In genomic region chr4:8216551-8216950, GRCm38 (mm10) we compare ENCODE assay signal across 18 mouse cellular contexts. TPM values are rescaled to one million over a fixed set of nuclear protein-coding genes. Genes with fewer than 3 reads are reported as not detected.
DNase-seq lines count a peak whose midpoint lies in the region; ATAC-seq and TF ChIP-seq lines count a peak whose summit lies in the region.
"Had no signal": no experiment of that assay in that cellular context is flagged by ENCODE, and none has a peak within 500 bp of the region (broad histone marks: within the 10 kb centered on the region; RNA-seq: fewer than 3 reads in every experiment).

No protein-coding gene starts in this region.

- intact Hi-C loops in left cerebral cortex, postnatal 14 days (cut with DNase I) = no loop called here
- intact Hi-C loops in left cerebral cortex, postnatal 36 days (cut with DNase I) = loop anchor here (10.0 kb wide), 1 partner anchor 148 kb away; no protein-coding TSS in a partner anchor

- no peak overlapping the region for H3K27ac ChIP-seq in embryonic facial prominence, embryonic 11.5 days (replicated peaks; ENCODE audit: low read depth, low read length)
- no peak overlapping the region for H3K27ac ChIP-seq in embryonic facial prominence, embryonic 10.5 days (replicated peaks)
- no peak overlapping the region for H3K27ac ChIP-seq in ES-Bruce4 (ENCODE audit: insufficient read depth, low read length)
- no peak overlapping the region for H3K27ac ChIP-seq in forebrain, embryonic 14.5 days (ENCODE audit: low read depth, low read length)
- H3K27ac ChIP-seq: gastrocnemius, adult 2 months; limb, embryonic 13.5 days had no signal

- no peaks in the 10 kb centered on the region for H3K9me3 ChIP-seq in embryonic facial prominence, embryonic 11.5 days (replicated peaks; ENCODE audit: control insufficient read depth, low read length)
- no peaks in the 10 kb centered on the region for H3K9me3 ChIP-seq in embryonic facial prominence, embryonic 10.5 days
- no peaks in the 10 kb centered on the region for H3K9me3 ChIP-seq in ES-Bruce4 (replicated peaks; ENCODE audit: control insufficient read depth, insufficient read depth, low read length, poor library complexity, severe bottlenecking)
- no peaks in the 10 kb centered on the region for H3K9me3 ChIP-seq in forebrain, embryonic 14.5 days (replicated peaks; ENCODE audit: control insufficient read depth, low read length)
- H3K9me3 ChIP-seq: limb, embryonic 13.5 days had no signal

- WGBS in embryonic facial prominence, embryonic 11.5 days = 32% methylated on average over 6 of the region's 6 CpGs
- WGBS in embryonic facial prominence, embryonic 10.5 days = 35% methylated on average over 6 of the region's 6 CpGs
- 31% methylated on average over 6 of the region's 6 CpGs for WGBS in forebrain, embryonic 14.5 days

- no peak for TF ChIP-seq POLR2A in ES-Bruce4 (IDR thresholded peaks at IDR 0.05; ENCODE audit: insufficient read depth, low read length)

- no peaks in the 10 kb centered on the region for H3K27me3 ChIP-seq in embryonic facial prominence, embryonic 11.5 days (ENCODE audit: control insufficient read depth, insufficient read depth, low read length)
- H3K27me3 ChIP-seq in embryonic facial prominence, embryonic 10.5 days (replicated peaks; ENCODE audit: low read depth, poor library complexity, severe bottlenecking) = no peaks in the 10 kb centered on the region
- no peaks in the 10 kb centered on the region for H3K27me3 ChIP-seq in ES-Bruce4 (ENCODE audit: control insufficient read depth, insufficient read depth, low read length, poor library complexity, severe bottlenecking)
- H3K27me3 ChIP-seq in forebrain, embryonic 14.5 days (replicated peaks; ENCODE audit: control insufficient read depth, insufficient read depth, low read length) = no peaks in the 10 kb centered on the region
- H3K27me3 ChIP-seq: limb, embryonic 13.5 days had no signal

- no peak for TF ChIP-seq CTCF in ES-Bruce4 (IDR thresholded peaks at IDR 0.05; ENCODE audit: low read depth, low read length)

- DNase-seq in embryonic facial prominence, embryonic 11.5 days (ENCODE audit: low spot score) = no peak
- DNase-seq in embryonic facial prominence, embryonic 10.5 days (ENCODE audit: low spot score) = no peak
- DNase-seq in left cerebral cortex, postnatal 14 days (ENCODE audit: low spot score in 2 of 2) = peak; percentile 19 to 26
- no peak for DNase-seq in left cerebral cortex, postnatal 36 days (ENCODE audit: low spot score in 2 of 2)
- DNase-seq in forebrain, embryonic 14.5 days (ENCODE audit: low spot score) = no peak
- DNase-seq in kidney, postnatal 25 days = no peak
- DNase-seq in kidney, postnatal 4 days = no peak
- DNase-seq: adrenal gland, postnatal 25 days; cerebellum, postnatal 36 days; gastrocnemius, adult 2 months; heart, postnatal 36 days; kidney, postnatal 10 days; lung, postnatal 4 days; right cerebral cortex, postnatal 4 days; thymus, postnatal 14 days had no signal

- peak; percentile 62; the same call in 1 of the 2 replicates for ATAC-seq in embryonic facial prominence, embryonic 11.5 days (replicated peaks; ENCODE audit: insufficient number of reproducible peaks, low FRiP score, low TSS enrichment, low read depth)
- peak; percentile 61 for ATAC-seq in forebrain, embryonic 14.5 days
- ATAC-seq: inflammation-experienced regulatory T-cells, adult 6 months had no signal

- no peak overlapping the region for H3K9ac ChIP-seq in embryonic facial prominence, embryonic 11.5 days (replicated peaks; ENCODE audit: low read length)
- H3K9ac ChIP-seq in ES-Bruce4 (ENCODE audit: low read depth, poor library complexity, severe bottlenecking) = no peak overlapping the region
- no peak overlapping the region for H3K9ac ChIP-seq in forebrain, embryonic 14.5 days (ENCODE audit: low read length)
- H3K9ac ChIP-seq: limb, embryonic 13.5 days had no signal

- no peak overlapping the region for H3K4me2 ChIP-seq in embryonic facial prominence, embryonic 11.5 days (ENCODE audit: low read depth, low read length)
- H3K4me2 ChIP-seq in forebrain, embryonic 14.5 days (ENCODE audit: low read length) = no peak overlapping the region
- H3K4me2 ChIP-seq: limb, embryonic 13.5 days had no signal

- H3K36me3 ChIP-seq in embryonic facial prominence, embryonic 11.5 days (replicated peaks; ENCODE audit: control insufficient read depth, insufficient read depth, low read depth, low read length) = no peaks in the 10 kb centered on the region
- no peaks in the 10 kb centered on the region for H3K36me3 ChIP-seq in embryonic facial prominence, embryonic 10.5 days (replicated peaks)
- H3K36me3 ChIP-seq in ES-Bruce4 (ENCODE audit: control insufficient read depth, insufficient read depth, low read length, poor library complexity, severe bottlenecking) = no peaks in the 10 kb centered on the region
- H3K36me3 ChIP-seq in forebrain, embryonic 14.5 days (ENCODE audit: control insufficient read depth, insufficient read depth, low read length) = no peaks in the 10 kb centered on the region
- H3K36me3 ChIP-seq: limb, embryonic 13.5 days had no signal

- 0 out of 2 replicates have a peak, but pooled peaks have one; percentile 30 for TF ChIP-seq EP300 in ES-Bruce4 (IDR thresholded peaks at IDR 0.05; ENCODE audit: insufficient read depth, low read depth, low read length)

- H3K4me1 ChIP-seq in embryonic facial prominence, embryonic 11.5 days (ENCODE audit: control insufficient read depth, insufficient read depth, low read length) = no peaks in the 10 kb centered on the region
- peaks cover 13% of the 10 kb centered on the region for H3K4me1 ChIP-seq in embryonic facial prominence, embryonic 10.5 days
- peaks cover 3% of the 10 kb centered on the region for H3K4me1 ChIP-seq in ES-Bruce4 (ENCODE audit: control insufficient read depth, insufficient read depth, low read length)
- H3K4me1 ChIP-seq in forebrain, embryonic 14.5 days (ENCODE audit: control insufficient read depth, insufficient read depth, low read length) = no peaks in the 10 kb centered on the region

- H3K4me3 ChIP-seq in embryonic facial prominence, embryonic 11.5 days (ENCODE audit: low read depth, low read length) = no peak overlapping the region
- no peak overlapping the region for H3K4me3 ChIP-seq in embryonic facial prominence, embryonic 10.5 days
- H3K4me3 ChIP-seq in ES-Bruce4 (ENCODE audit: low read depth, low read length) = no peak overlapping the region
- no peak overlapping the region for H3K4me3 ChIP-seq in forebrain, embryonic 14.5 days (ENCODE audit: low read depth, low read length)
- H3K4me3 ChIP-seq: gastrocnemius, adult 2 months; limb, embryonic 13.5 days had no signal

RNA-seq across cellular contexts. Expression of gene Car8, which starts 22.3 kb away (rescaled TPM):
- 2.6 and 3.0 TPM in 2 replicates for polyA plus RNA-seq in embryonic facial prominence, embryonic 11.5 days (2014; fragmentation: Nextera tagmentation; extraction: Ambion mirVana)
- 2.4 and 2.9 TPM in 2 replicates for polyA plus RNA-seq in embryonic facial prominence, embryonic 10.5 days (2016; fragmentation: Nextera tagmentation; extraction: Ambion mirVana)
- 10 to 100 TPM; 11.0 to 13.4 TPM for total RNA-seq in left cerebral cortex, postnatal 14 days (2021)
- total RNA-seq in left cerebral cortex, postnatal 36 days (2021) = 1 to 10 TPM; 7.5 to 9.4 TPM
- 2.3 and 2.4 TPM in 2 replicates for polyA plus RNA-seq in ES-Bruce4 (2011; ENCODE audit: insufficient read depth, insufficient read length, low read depth, missing spikeins)
- 2.8 and 4.1 TPM in 2 replicates for polyA plus RNA-seq in forebrain, embryonic 14.5 days (2014; fragmentation: Nextera tagmentation; extraction: Ambion mirVana)

Comparison
In these comparisons a context has a peak if more than half of its experiments do, and no peak if none do; other contexts are left out.
1. DNase-seq: peak in left cerebral cortex, postnatal 14 days (2 of 2); none in embryonic facial prominence, embryonic 11.5 days (single experiment), embryonic facial prominence, embryonic 10.5 days (single experiment), left cerebral cortex, postnatal 36 days (0 of 2), forebrain, embryonic 14.5 days (single experiment), kidney, postnatal 25 days (0 of 2) and kidney, postnatal 4 days (0 of 2).